Mouse (Mus musculus) monocyte, adult 2 months (primary cell): ENCODE data around the gene Hist1h4m.
"Not testable (repeated sequence)": the region's sequence is repeated elsewhere in the genome, so short reads cannot be mapped to it uniquely, and the experiment has no call there.

Experiments
- DNase-seq, 2 experiments: peaks; one replicate each; pipeline ENCODE4 v3.0.0; 2022; ENCODE audit warnings: low spot score in 2 of 2, low read depth in 1 of 2

Gene Hist1h4m

DNA sequence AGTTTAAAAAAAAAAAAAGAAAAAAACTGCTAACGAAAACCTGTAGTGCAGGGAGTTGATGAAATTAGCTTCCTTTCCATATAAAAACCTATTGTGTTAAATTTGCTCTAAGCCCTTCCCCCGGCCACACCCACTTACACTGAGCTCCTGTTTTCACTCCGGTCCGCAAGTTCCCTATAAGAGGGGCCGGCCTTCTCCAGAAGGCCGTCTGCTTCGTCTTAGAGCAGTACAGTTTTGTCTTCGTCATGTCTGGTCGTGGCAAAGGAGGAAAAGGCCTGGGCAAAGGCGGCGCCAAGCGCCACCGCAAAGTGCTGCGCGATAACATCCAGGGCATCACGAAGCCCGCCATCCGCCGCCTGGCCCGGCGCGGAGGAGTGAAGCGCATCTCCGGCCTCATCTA, at the start of gene Hist1h4m:
Gene Hist1h4m (plus strand): TSS at position 208 of the 400 bp plus-strand sequence.
- peak in 1 of 2 experiments; percentile 21 for DNase-seq

GRCm38 (mm10) chr13:21778814-21779766, 32.5 kb upstream of the Hist1h4m start:
- DNase-seq, result peak; percentile 40 to 56

DNA sequence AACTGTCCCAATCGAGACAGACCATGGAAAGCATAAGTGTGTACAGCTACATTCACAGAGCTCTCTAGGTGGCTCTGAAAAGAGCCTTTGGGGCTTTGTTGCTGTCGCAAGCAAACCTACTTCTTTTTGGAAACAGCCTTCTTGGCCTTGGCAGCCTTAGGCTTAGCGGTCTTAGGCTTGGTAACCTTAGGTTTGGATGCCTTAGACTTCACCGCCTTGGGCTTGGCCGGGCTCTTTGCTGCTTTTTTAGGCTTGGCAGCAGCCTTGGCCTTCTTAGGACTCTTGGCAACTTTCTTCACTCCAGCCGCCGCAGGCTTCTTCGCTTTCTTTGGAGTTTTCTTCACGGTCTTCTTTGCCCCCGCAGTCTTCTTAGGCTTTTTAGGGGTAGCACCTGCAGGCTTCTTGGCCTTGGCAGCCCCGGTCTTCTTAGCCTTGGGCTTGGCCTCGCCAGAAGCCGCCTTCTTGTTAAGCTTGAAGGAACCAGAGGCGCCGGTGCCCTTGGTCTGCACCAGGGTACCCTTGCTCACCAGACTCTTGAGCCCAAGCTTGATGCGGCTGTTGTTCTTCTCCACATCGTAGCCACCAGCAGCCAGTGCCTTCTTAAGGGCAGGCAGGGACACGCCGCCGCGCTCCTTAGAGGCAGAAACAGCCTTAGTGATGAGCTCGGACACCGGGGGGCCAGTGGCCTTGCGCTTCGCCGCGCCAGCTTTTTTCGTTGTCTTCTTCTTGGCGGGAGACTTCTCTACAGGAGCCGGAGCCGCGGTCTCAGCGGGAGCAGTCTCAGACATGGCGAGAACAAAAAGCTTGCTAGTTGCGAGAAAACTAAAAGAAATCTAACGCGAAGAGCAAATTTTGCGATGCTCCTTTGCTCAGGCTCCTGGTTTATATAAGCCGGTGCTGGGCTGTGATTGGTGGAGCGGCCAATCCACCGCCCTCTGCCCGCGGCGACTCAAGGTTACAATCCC, 31.5 kb upstream of the Hist1h4m start, which contains the start of gene Hist1h1b:
Gene Hist1h1b (minus strand): TSS at position 859 of the 965 bp plus-strand sequence.
- peak; percentile 32 to 50 for DNase-seq

- DNase-seq, result no peak
These were observed 30.5 kb upstream of the Hist1h4m start for GRCm38 (mm10) chr13:21781021-21781555.

DNA sequence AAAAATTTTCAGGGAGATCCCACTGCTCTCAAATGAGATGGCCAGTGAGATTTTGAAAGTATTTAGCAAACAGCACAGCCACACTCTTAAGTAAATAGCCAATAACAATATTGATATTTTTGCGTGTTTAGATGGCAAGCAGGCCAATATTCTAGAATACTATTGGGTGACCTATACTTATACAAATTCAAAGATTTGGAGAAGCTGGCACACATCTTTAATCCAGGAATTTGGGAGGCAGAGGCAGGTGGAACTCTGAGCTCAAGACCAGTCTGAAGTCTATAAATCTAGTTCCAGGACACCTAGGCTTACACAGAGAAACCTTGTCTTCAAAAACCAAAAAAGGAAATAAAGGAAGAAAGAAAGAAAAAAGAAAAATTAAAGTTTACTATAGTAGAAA, 29.9 kb upstream of the Hist1h4m start:
- no peak for DNase-seq

DNA sequence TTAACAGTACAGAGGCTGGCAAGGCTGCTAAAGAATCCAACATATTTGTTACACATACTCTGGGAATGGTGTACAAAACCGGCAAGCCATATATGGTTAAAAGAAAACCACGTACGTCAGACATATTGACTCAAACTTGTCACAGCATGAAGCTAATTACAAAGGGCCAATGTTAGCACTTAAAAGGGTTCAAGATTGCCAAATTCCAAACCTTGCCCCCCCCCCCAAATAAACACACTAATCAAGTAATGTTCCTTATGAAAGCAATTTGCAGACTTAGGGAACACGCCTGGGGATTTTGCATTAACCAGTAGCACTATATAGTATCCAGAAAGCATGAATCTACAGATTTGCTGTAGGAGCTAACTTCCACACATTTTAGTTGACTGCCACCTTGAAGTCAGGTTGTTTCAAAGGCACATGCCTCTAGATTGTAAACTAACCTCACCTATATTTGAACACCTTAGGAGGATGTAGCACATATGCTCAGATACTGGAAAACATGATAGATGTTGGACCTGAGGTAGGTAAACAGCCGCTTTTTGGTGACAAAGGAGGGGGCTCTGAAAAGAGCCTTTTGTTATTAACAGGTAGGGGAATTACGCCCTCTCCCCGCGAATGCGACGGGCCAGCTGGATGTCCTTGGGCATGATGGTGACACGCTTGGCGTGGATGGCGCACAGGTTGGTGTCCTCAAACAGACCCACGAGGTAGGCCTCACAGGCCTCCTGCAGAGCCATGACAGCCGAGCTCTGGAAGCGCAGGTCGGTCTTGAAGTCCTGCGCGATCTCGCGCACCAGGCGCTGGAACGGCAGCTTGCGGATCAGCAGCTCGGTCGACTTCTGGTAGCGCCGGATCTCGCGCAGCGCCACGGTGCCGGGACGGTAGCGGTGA, 28.9 kb upstream of the Hist1h4m start:
- not testable (repeated sequence) for DNase-seq

- peak; percentile 24 to 54 for DNase-seq
These were observed 28.3 kb upstream of the Hist1h4m start, which contains the start of gene Hist1h3i for GRCm38 (mm10) chr13:21783255-21783617. TSS of gene Hist1h3i (minus strand) at chr13:21783370.

- no peak for DNase-seq
These were observed 27.8 kb upstream of the Hist1h4m start for GRCm38 (mm10) chr13:21783734-21784161.

GRCm38 (mm10) chr13:21784311-21784710, 27.2 kb upstream of the Hist1h4m start:
- DNase-seq, result no peak

- DNase-seq, result no peak
These were observed 25.2 kb upstream of the Hist1h4m start for GRCm38 (mm10) chr13:21786189-21786898.

DNA sequence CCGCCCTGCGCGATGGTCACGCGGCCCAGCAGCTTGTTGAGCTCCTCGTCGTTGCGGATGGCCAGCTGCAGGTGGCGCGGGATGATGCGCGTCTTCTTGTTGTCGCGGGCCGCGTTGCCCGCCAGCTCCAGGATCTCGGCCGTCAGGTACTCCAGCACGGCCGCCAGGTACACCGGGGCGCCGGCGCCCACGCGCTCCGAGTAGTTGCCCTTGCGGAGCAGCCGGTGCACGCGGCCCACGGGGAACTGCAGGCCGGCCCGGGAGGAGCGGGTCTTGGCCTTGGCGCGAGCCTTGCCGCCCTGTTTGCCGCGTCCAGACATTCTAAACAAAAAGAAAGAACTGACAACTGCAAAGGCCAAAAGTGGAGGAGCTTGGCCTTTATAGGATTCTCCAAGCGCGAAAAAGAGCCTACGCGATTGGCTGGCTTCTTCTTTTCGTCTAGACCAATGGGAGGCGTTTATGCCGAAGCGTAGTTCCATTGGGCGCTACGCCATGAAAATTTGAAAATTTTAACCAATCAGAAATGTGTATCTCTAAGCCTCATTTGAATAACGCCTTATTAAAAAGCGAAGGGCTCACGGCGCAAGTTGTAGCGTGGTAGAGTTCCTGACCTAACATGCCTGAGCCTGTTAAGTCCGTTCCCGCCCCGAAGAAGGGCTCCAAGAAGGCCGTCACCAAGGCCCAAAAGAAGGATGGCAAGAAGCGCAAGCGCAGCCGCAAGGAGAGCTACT, 24.5 kb upstream of the Hist1h4m start, which contains the start of the genes Hist1h2an and Hist1h2bp:
Gene Hist1h2an (minus strand): TSS at position 320 of the 731 bp plus-strand sequence.
Gene Hist1h2bp (plus strand): TSS at position 563 of the 731 bp plus-strand sequence.
- peak; percentile 74 to 84 for DNase-seq

GRCm38 (mm10) chr13:21787760-21788593, 23.6 kb upstream of the Hist1h4m start:
- no peak for DNase-seq

DNA sequence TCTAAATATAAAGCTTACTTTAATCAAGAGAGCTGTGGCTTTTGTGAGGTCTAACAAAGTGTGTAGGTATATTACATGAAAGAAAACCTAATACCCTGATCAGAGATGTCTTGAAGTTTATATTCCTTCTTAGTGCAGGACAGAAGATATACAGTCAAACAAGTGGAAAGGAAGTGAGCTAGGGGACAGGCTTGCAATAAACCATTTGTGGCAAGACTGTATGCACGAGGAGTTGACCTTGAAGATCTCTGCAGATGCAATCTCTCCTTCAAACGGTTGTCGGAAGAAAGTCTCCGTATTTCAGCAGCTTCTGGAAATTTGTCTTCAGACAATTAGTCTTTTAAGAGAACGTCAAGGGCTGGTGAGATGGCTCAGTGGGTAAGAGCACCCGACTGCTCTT, 21.6 kb upstream of the Hist1h4m start:
- no peak for DNase-seq

DNA sequence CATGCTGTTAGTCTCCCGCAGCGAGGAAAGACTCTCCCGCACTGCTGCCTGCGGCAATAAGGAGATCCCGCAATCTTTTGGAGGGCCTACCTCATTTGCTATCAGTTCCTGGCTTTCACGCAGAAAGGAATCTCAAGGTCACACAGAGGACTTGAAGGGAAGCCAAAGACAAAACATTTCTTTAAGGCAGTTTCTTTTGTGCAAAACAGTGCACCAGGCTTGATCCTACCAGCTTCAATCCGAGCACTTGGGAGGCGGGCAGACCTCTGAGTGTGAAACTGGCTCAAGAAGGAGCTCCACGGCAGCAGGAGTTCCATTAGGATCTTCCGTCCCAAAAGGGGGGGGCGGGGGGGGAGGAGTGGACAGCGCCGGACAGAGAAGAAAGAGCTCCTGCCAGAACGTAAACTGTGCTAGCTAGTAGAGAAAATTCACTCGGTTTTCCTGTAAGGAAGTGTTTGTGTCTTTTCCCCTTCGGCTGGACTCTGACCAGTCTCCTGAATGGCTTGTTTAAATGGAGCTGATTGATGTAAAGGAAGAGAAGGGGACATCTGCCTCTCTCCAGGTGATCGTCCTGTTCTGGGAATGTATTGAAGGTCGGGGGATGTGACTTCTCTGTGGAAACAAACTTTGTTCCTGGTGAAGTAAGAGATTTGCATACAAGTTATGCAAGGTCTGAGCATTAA, 20.8 kb upstream of the Hist1h4m start:
- no peak for DNase-seq

- DNase-seq, result no peak
These were observed 16.0 kb upstream of the Hist1h4m start for GRCm38 (mm10) chr13:21795584-21795983.

DNA sequence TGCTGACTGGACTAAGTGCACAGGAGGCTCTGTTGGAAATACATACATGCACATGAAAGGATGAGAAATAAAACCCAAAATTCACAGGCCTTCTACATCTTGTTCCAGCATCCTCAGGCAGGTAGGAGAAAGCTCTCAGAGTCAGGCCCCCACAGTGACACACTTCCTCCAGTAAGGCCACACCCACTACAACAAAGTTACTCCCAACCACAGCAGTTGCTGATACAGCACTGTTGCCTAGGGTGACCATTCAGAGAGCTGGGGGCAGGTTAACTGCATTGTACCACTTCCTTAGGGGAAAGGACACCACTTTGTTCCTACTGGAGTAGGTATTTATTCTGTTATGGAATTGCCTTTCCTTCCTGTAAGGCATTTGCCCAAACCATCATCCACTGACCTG, 14.4 kb upstream of the Hist1h4m start:
- not testable (repeated sequence) for DNase-seq

- not testable (repeated sequence) for DNase-seq
These were observed 8.5 kb upstream of the Hist1h4m start for GRCm38 (mm10) chr13:21803058-21803457.
